ENCODE assay signal across 11 mouse cellular contexts in genomic region chr9:112187667-112188066, GRCm38 (mm10). TPM values are rescaled to one million over a fixed set of nuclear protein-coding genes. Genes with fewer than 3 reads are reported as not detected.
DNase-seq lines count a peak whose midpoint lies in the region; ATAC-seq lines count a peak whose summit lies in the region.
"Had no signal": no experiment of that assay in that cellular context is flagged by ENCODE, and none has a peak within 500 bp of the region (broad histone marks: within the 10 kb centered on the region; RNA-seq: fewer than 3 reads in every experiment).

No protein-coding gene starts in this region.

- peak; percentile 57 for DNase-seq in layer of hippocampus, adult 11-12 months (ENCODE audit: low spot score)
- DNase-seq in layer of hippocampus, postnatal 10 days (ENCODE audit: low spot score in 2 of 2) = no peak
- peak; percentile 62 to 68 for DNase-seq in cerebellum, postnatal 36 days
- DNase-seq in hindbrain, embryonic 11.5 days (ENCODE audit: low spot score) = peak; percentile 28
- peak; percentile 32 for DNase-seq in retina, embryonic 14.5 days (ENCODE audit: low spot score)
- DNase-seq in kidney, adult 18-20 months = no peak
- no peak for DNase-seq in adrenal gland, adult 8-10 months
- DNase-seq in heart, adult 9 months (ENCODE audit: low spot score in 2 of 2) = no peak
- DNase-seq: adrenal gland, postnatal 36 days; heart, adult 2 months had no signal

- H3K27me3 ChIP-seq in hindbrain, embryonic 11.5 days (ENCODE audit: control insufficient read depth, insufficient read depth, low read length) = no peaks in the 10 kb centered on the region
- H3K27me3 ChIP-seq: megakaryocyte, embryonic 14.5 days had no signal

- no peak overlapping the region for H3K9ac ChIP-seq in hindbrain, embryonic 11.5 days (ENCODE audit: low read depth, low read length)

- H3K27ac ChIP-seq in hindbrain, embryonic 11.5 days (ENCODE audit: low read depth, low read length) = no peak overlapping the region
- H3K27ac ChIP-seq: heart, adult 2 months had no signal

- H3K4me2 ChIP-seq in hindbrain, embryonic 11.5 days (replicated peaks; ENCODE audit: low read depth, low read length) = 0 out of 2 replicates have a peak overlapping the region, but pooled peaks have one; percentile 11

- no peak for ATAC-seq in hindbrain, embryonic 11.5 days (ENCODE audit: low FRiP score)

- H3K4me3 ChIP-seq in hindbrain, embryonic 11.5 days (ENCODE audit: low read depth, low read length) = no peak overlapping the region
- H3K4me3 ChIP-seq: heart, adult 2 months; megakaryocyte, embryonic 14.5 days had no signal

- no peaks in the 10 kb centered on the region for H3K9me3 ChIP-seq in hindbrain, embryonic 11.5 days (ENCODE audit: control insufficient read depth, low read length)
- H3K9me3 ChIP-seq: megakaryocyte, embryonic 14.5 days had no signal

- 43% methylated on average over 14 of the region's 14 CpGs for WGBS in hindbrain, embryonic 11.5 days

- H3K36me3 ChIP-seq in hindbrain, embryonic 11.5 days (ENCODE audit: control insufficient read depth, insufficient read depth, low read length) = no peaks in the 10 kb centered on the region

- H3K4me1 ChIP-seq in hindbrain, embryonic 11.5 days (replicated peaks; ENCODE audit: control insufficient read depth, insufficient read depth, low read length) = peaks cover 5% of the 10 kb centered on the region; the same call in 1 of the 2 replicates

RNA-seq across cellular contexts. Expression of gene Arpp21, which starts 48.1 kb away (rescaled TPM):
- 100 to 1,000 TPM; 313 to 386 TPM for total RNA-seq in layer of hippocampus, postnatal 10 days (2021)
- polyA plus RNA-seq in hindbrain, embryonic 11.5 days (2014; fragmentation: Nextera tagmentation; extraction: Ambion mirVana) = 6.0 and 6.8 TPM in 2 replicates
- 1 to 10 TPM in 1 of 4 experiments, under 1 TPM in 3; 0.20 to 1.0 (median 0.58) TPM for total RNA-seq in adrenal gland, adult 8-10 months (2022)

Comparison
In these comparisons a context has a peak if more than half of its experiments do, and no peak if none do; other contexts are left out.
1. DNase-seq: peak in layer of hippocampus, adult 11-12 months (single experiment), cerebellum, postnatal 36 days (2 of 2), hindbrain, embryonic 11.5 days (single experiment) and retina, embryonic 14.5 days (single experiment); none in layer of hippocampus, postnatal 10 days (0 of 2), kidney, adult 18-20 months (single experiment), adrenal gland, adult 8-10 months (single experiment) and heart, adult 9 months (0 of 2).
2. RNA of gene Arpp21, which starts 48.1 kb away (total RNA-seq): 313 to 386 TPM in layer of hippocampus, postnatal 10 days; 0.20 to 1.0 TPM in adrenal gland, adult 8-10 months; every median in the first group is over 100 times any median in the second.